Mouse (Mus musculus) E14TG2a.4 (cell line): ENCODE measurements around the gene Osbpl6.

Experiments used
- H3K27me3 ChIP-seq: 2 replicates; pipeline ENCODE4 v1.6.1; 2014; ENCODE audit warnings: low read length, control low read depth; ENCODE audit not compliant: insufficient read depth
- H3K36me3 ChIP-seq: 2 replicates; pipeline ENCODE4 v1.6.1; 2014; ENCODE audit warnings: low read length, control low read depth; ENCODE audit not compliant: insufficient read depth
- H3K4me1 ChIP-seq: replicated peaks from 2 replicates; pipeline ENCODE4 v1.6.1; 2014; ENCODE audit warnings: low read depth, low read length, control low read depth
- H3K4me3 ChIP-seq: replicated peaks from 2 replicates; pipeline ENCODE4 v1.5.1; 2014; ENCODE audit warnings: mild to moderate bottlenecking, low read length
- H3K9me3 ChIP-seq: 2 replicates; pipeline ENCODE4 v1.6.1; 2014; ENCODE audit warnings: low read length, control low read depth
- CTCF ChIP-seq: conservative IDR thresholded peaks from 2 replicates; pipeline ENCODE4 v1.5.1; 2014; ENCODE audit warnings: low read length
- NANOG ChIP-seq: IDR thresholded peaks from 2 replicates; pipeline ENCODE4 v1.6.1; 2014; ENCODE audit warnings: borderline replicate concordance, low read length, mixed read lengths
- POU5F1 ChIP-seq: IDR thresholded peaks from 2 replicates; pipeline ENCODE4 v1.6.1; 2014; ENCODE audit warnings: low read length, borderline replicate concordance

Gene Osbpl6

DNA sequence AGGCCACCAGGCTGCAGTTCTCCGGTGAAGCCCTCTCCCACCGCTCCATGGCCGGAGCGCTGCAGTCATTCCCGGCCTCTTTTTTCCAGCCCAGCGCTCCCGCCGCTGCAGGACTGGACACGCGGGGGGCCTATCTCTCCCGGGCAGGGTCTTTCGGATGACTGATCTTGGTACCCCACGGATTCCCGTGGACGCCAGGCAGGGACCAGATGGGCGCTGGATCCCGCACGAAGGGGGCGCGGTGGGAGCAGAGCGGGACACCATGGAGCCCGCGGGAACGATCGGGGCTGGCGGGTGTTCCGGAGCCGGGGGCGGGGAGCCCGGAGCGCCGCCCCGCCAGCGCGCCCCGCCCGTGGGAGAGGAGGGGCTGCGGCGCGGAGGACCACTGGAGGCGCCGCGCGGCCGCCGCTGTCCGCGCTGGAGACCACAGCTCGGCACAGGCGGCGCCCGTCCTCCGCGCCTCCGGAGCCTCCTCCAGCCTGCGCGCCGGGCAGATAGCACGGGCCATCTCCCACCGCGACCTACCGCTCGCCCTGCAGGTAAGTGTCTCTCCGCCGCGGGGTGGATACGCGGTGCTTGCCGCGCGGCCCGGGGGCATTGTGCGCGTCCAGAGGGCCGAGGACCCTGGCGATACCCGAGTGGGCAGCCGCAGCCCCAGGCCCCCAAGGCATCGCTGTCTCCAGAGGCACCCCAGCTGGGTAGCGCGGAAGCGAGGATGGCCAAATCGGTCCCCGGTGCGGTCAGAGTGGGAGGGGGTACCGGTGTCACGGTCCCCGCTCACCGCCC is at the start of gene Osbpl6:
Gene Osbpl6, plus strand, starts transcription at position 358 of the 786 bp plus-strand sequence.
- TF ChIP-seq POU5F1: no peak
- peak within 1 kb of the TSS; percentile 93 for H3K4me3 ChIP-seq
- H3K36me3 ChIP-seq: no peaks in the 10 kb centered on the region
- peaks cover 25% of the 10 kb centered on the region for H3K4me1 ChIP-seq
- H3K27me3 ChIP-seq: peaks cover 64% of the 10 kb centered on the region
- H3K9me3 ChIP-seq: no peaks in the 10 kb centered on the region

- H3K4me1 ChIP-seq: no peaks in the 10 kb centered on the region; the same call in 1 of the 2 replicates
- TF ChIP-seq NANOG (no peak), CTCF (no peak), POU5F1 (no peak)
- H3K36me3 ChIP-seq: no peaks in the 10 kb centered on the region
- H3K27me3 ChIP-seq: no peaks in the 10 kb centered on the region
- no peaks in the 10 kb centered on the region for H3K9me3 ChIP-seq
- H3K4me3 ChIP-seq: peak within 1 kb of the TSS; percentile 84
Observed at GRCm38 (mm10) chr2:76360226-76360625, 46.1 kb upstream of the Osbpl6 start, which contains the start of gene Cyct. Gene Cyct, minus strand, starts transcription at chr2:76360450.

DNA sequence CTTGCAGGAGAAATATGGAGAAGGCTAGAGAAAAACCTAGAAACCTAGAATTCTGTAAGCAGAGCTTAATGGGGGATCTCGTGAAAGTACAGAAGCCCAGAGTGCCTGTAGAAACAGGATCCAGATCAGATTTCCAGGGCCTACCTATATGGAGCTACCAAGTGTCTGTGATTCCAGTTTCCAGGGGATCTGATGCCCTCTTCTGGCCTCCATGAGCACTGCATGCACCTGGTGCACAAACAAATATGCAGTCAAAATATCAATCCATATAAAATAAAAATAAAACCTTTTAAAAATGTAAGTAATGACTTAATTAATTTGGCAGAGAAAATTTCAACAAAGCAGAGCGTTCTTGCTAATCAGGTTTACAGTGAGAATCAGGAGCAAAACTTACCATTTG is 44.2 kb upstream of the Osbpl6 start:
- TF ChIP-seq CTCF: peak; percentile 72
- TF ChIP-seq POU5F1: no peak
- Histone ChIP-seq H3K4me3 (no peak overlapping the region), H3K27me3 (no peaks in the 10 kb centered on the region), H3K4me1 (no peaks in the 10 kb centered on the region; the same call in 1 of the 2 replicates), H3K9me3 (no peaks in the 10 kb centered on the region), H3K36me3 (no peaks in the 10 kb centered on the region)

DNA sequence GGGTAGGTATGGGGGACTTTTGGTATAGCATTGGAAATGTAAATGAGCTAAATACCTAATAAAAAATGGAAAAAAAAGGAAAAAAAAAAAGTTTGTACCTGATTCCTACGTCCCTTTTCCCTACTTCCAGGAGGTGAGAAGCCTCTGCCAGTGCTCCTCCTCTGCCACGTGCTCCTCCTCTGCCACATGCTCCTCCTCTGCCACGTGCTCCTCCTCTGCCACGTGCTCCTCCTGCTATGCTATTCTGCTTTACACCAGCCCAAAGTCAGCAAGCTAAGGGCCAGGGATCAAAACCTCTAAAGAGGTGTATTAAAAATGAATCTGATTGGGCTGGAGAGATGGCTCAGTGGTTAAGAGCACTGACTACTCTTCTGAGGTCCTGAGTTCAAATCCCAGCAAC is 40.5 kb upstream of the Osbpl6 start:
- no peaks in the 10 kb centered on the region for H3K9me3 ChIP-seq
- no peaks in the 10 kb centered on the region for H3K36me3 ChIP-seq
- TF ChIP-seq CTCF (no peak), POU5F1 (no peak), NANOG (no peak)
- H3K4me3 ChIP-seq: no peak overlapping the region
- peaks cover 10% of the 10 kb centered on the region for H3K4me1 ChIP-seq
- H3K27me3 ChIP-seq: no peaks in the 10 kb centered on the region

GRCm38 (mm10) chr2:76367188-76367922 is 39.0 kb upstream of the Osbpl6 start:
- Histone ChIP-seq H3K9me3 (no peaks in the 10 kb centered on the region), H3K4me3 (no peak overlapping the region), H3K27me3 (no peaks in the 10 kb centered on the region), H3K36me3 (peaks cover 10% of the 10 kb centered on the region), H3K4me1 (peaks cover 14% of the 10 kb centered on the region)
- peak; percentile 67 for TF ChIP-seq CTCF
- no peak for TF ChIP-seq POU5F1
- no peak for TF ChIP-seq NANOG

- Histone ChIP-seq H3K27me3 (no peaks in the 10 kb centered on the region), H3K9me3 (no peaks in the 10 kb centered on the region), H3K4me1 (peaks cover 14% of the 10 kb centered on the region), H3K36me3 (peaks cover 27% of the 10 kb centered on the region), H3K4me3 (peak overlapping the region; percentile 93)
- no peak for TF ChIP-seq CTCF
- no peak for TF ChIP-seq NANOG
- no peak for TF ChIP-seq POU5F1
Observed at GRCm38 (mm10) chr2:76368861-76369660, 37.2 kb upstream of the Osbpl6 start.

- Histone ChIP-seq H3K27me3 (no peaks in the 10 kb centered on the region), H3K36me3 (peaks cover 37% of the 10 kb centered on the region), H3K4me3 (peak within 1 kb of the TSS; percentile 93), H3K9me3 (no peaks in the 10 kb centered on the region), H3K4me1 (peaks cover 14% of the 10 kb centered on the region)
- no peak for TF ChIP-seq NANOG
- no peak for TF ChIP-seq POU5F1
- TF ChIP-seq CTCF: peak; percentile 62
Observed at GRCm38 (mm10) chr2:76369821-76370655, 36.3 kb upstream of the Osbpl6 start, which contains the start of gene Rbm45. Gene Rbm45, plus strand, starts transcription at chr2:76369984.
